8 mouse cellular contexts compared by ENCODE assay signal in the genomic region with DNA sequence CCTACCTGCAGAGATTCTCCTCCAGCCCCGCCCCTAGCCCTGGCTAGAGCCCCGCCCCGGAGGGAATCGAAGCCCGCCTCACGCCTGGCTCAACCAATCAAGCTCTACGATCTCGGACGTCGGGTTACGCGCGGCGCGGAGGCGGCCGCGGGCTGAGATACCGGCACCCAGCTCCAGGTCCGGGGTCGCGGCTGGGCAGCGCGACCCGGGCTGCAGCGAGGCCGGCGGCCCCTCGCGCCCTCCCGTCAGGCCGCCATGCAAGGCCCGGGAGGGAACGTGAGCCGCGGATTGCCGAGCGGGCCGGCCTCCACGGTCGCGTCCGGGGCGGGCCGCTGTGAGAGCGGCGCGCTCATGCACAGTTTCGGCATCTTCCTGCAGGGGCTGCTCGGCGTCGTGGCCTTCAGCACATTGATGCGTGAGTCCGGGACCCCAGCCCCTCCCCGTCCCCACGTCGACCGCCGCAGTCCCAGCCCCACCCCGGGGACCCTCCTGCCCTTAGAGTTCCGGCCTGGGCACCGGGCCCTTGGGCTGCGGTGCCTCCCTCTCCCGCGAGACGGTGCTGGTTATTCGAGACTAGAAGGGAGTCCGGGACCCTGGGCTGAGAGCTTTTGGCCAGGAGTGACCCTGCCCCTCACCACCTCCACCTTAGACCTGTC. TPM values are rescaled to one million over a fixed set of nuclear protein-coding genes. Genes with fewer than 3 reads are reported as not detected.
DNase-seq lines count a peak whose midpoint lies in the region; ATAC-seq and TF ChIP-seq lines count a peak whose summit lies in the region.

Gene Tmem110, plus strand, starts transcription at position 115 of the 656 bp plus-strand sequence.

- intact Hi-C loops in heart, postnatal 25 days (cut with DNase I) = loop anchor here (2.0 to 10.0 kb wide), 2 partner anchors 39 to 119 kb away; partner anchors contain the start of gene Itih1

- H3K4me1 ChIP-seq in forebrain, embryonic 15.5 days = peaks cover 22% of the 10 kb centered on the region
- H3K4me1 ChIP-seq in lung, embryonic 14.5 days (ENCODE audit: insufficient read depth) = peaks cover 31% of the 10 kb centered on the region
- H3K4me1 ChIP-seq in olfactory bulb, adult 2 months (ENCODE audit: control insufficient read depth, insufficient read depth, low read length) = peaks cover 8% of the 10 kb centered on the region; the same call in 1 of the 2 replicates
- peaks cover 10% of the 10 kb centered on the region for H3K4me1 ChIP-seq in thymus, adult 2 months (replicated peaks; ENCODE audit: control insufficient read depth, insufficient read depth, low read length)

- peak; percentile 97 for ATAC-seq in forebrain, embryonic 15.5 days (replicated peaks)
- peak; percentile 91 for ATAC-seq in lung, embryonic 14.5 days (ENCODE audit: insufficient read depth)

- H3K27ac ChIP-seq in forebrain, embryonic 15.5 days (replicated peaks) = peak within 1 kb of the TSS; percentile 71
- H3K27ac ChIP-seq in layer of hippocampus, adult 2 months = peak within 1 kb of the TSS; percentile 89
- peak within 1 kb of the TSS; percentile 36; the same call in 1 of the 2 replicates for H3K27ac ChIP-seq in lung, embryonic 14.5 days (ENCODE audit: low read depth)
- H3K27ac ChIP-seq in olfactory bulb, adult 2 months (ENCODE audit: insufficient read depth, low read depth, low read length) = no peak within 1 kb of the TSS
- no peak within 1 kb of the TSS for H3K27ac ChIP-seq in thymus, adult 2 months (ENCODE audit: control insufficient read depth, insufficient read depth, low read length)

- H3K4me3 ChIP-seq in forebrain, embryonic 15.5 days = peak within 1 kb of the TSS; percentile 75
- peak within 1 kb of the TSS; percentile 80 for H3K4me3 ChIP-seq in layer of hippocampus, adult 2 months
- peak within 1 kb of the TSS; percentile 79 for H3K4me3 ChIP-seq in lung, embryonic 14.5 days (ENCODE audit: low read depth, low read length)
- H3K4me3 ChIP-seq in olfactory bulb, adult 2 months (ENCODE audit: insufficient read depth, low read depth, low read length) = peak within 1 kb of the TSS; percentile 97
- peak within 1 kb of the TSS; percentile 84 for H3K4me3 ChIP-seq in thymus, adult 2 months (ENCODE audit: control insufficient read depth, insufficient read depth, low read length)

- under 1% methylated on average over 68 of the region's 68 CpGs for WGBS in forebrain, embryonic 15.5 days
- under 1% methylated on average over 67 of the region's 68 CpGs for WGBS in lung, embryonic 14.5 days
- under 1% methylated on average over 68 of the region's 68 CpGs for WGBS in olfactory bulb, adult 2 months
- WGBS in thymus, adult 2 months = under 1% methylated on average over 68 of the region's 68 CpGs

- DNase-seq in ES-CJ7 (ENCODE audit: low read depth, low spot score) = peak; percentile 81
- DNase-seq in cerebellum, adult 11 months = peak; percentile 89
- peak; percentile 70 for DNase-seq in heart, postnatal 25 days (ENCODE audit: low spot score)
- DNase-seq in layer of hippocampus, adult 2 months (ENCODE audit: low spot score in 2 of 2) = peak; percentile 87 to 89
- peak; percentile 90 for DNase-seq in lung, embryonic 14.5 days
- DNase-seq in thymus, adult 2 months = peak; percentile 91

- H3K9me3 ChIP-seq in forebrain, embryonic 15.5 days = no peaks in the 10 kb centered on the region
- no peaks in the 10 kb centered on the region for H3K9me3 ChIP-seq in lung, embryonic 14.5 days (ENCODE audit: low read depth, low read length)

- H3K36me3 ChIP-seq in forebrain, embryonic 15.5 days = no peaks in the 10 kb centered on the region
- no peaks in the 10 kb centered on the region for H3K36me3 ChIP-seq in lung, embryonic 14.5 days (ENCODE audit: insufficient read depth)
- H3K36me3 ChIP-seq in thymus, adult 2 months (ENCODE audit: control insufficient read depth, insufficient read depth, low read length) = no peaks in the 10 kb centered on the region

- peak within 1 kb of the TSS; percentile 81 for H3K9ac ChIP-seq in forebrain, embryonic 15.5 days (replicated peaks)
- H3K9ac ChIP-seq in lung, embryonic 14.5 days = peak within 1 kb of the TSS; percentile 78

- TF ChIP-seq CTCF in layer of hippocampus, adult 2 months (conservative IDR thresholded peaks at IDR 0.05) = peak; percentile 69
- peak; percentile 18 for TF ChIP-seq CTCF in lung, embryonic 14.5 days (IDR thresholded peaks at IDR 0.05; ENCODE audit: low read depth)
- peak; percentile 13; the same call in 1 of the 2 replicates for TF ChIP-seq CTCF in olfactory bulb, adult 2 months (IDR thresholded peaks at IDR 0.05; ENCODE audit: insufficient read depth, low read depth, low read length)
- peak; percentile 53 for TF ChIP-seq CTCF in thymus, adult 2 months (IDR thresholded peaks at IDR 0.05; ENCODE audit: borderline replicate concordance, control insufficient read depth, extremely low read depth, insufficient read depth, low read length, poor library complexity)

- TF ChIP-seq POLR2A in olfactory bulb, adult 2 months (IDR thresholded peaks at IDR 0.05; ENCODE audit: insufficient read depth, low read depth, low read length) = peak; percentile 88
- no peak for TF ChIP-seq POLR2A in thymus, adult 2 months (IDR thresholded peaks at IDR 0.05; ENCODE audit: control insufficient read depth, extremely low read depth, insufficient read depth, low read length, poor library complexity)

- H3K4me2 ChIP-seq in forebrain, embryonic 15.5 days (replicated peaks) = peak within 1 kb of the TSS; percentile 66
- H3K4me2 ChIP-seq in lung, embryonic 14.5 days = peak within 1 kb of the TSS; percentile 88

- H3K27me3 ChIP-seq in forebrain, embryonic 15.5 days = no peaks in the 10 kb centered on the region
- no peaks in the 10 kb centered on the region for H3K27me3 ChIP-seq in lung, embryonic 14.5 days (ENCODE audit: insufficient read depth, low read length)
- no peaks in the 10 kb centered on the region for H3K27me3 ChIP-seq in thymus, adult 2 months (ENCODE audit: control insufficient read depth, insufficient read depth, low read length)

RNA-seq across cellular contexts. Expression of gene Tmem110, which starts in this region (rescaled TPM):
- polyA plus RNA-seq in forebrain, embryonic 15.5 days (2015; fragmentation: Nextera tagmentation; extraction: Ambion mirVana) = 17.3 and 18.0 TPM in 2 replicates
- 1 to 10 TPM; 8.1 to 8.7 TPM for total RNA-seq in heart, postnatal 25 days (2021)
- total RNA-seq in layer of hippocampus, adult 2 months (2021) = 10 to 100 TPM; 21.6 to 24.5 TPM
- 32.2 and 33.7 TPM in 2 replicates for polyA plus RNA-seq in lung, embryonic 14.5 days (2014; fragmentation: Nextera tagmentation; extraction: Ambion mirVana)
- not detected in 2 replicates for polyA plus RNA-seq in olfactory bulb, adult 2 months (2012; ENCODE audit: insufficient read depth, insufficient read length, low replicate concordance, missing spikeins)
- 20.1 and 27.6 TPM in 2 replicates for polyA plus RNA-seq in thymus, adult 2 months (2012; rRNA removed)

Comparison
In these comparisons a context has a peak if more than half of its experiments do, and no peak if none do; other contexts are left out.
1. RNA of gene Tmem110 (polyA plus RNA-seq): 32.2 to 33.7 TPM in lung, embryonic 14.5 days, 20.1 to 27.6 TPM in thymus, adult 2 months and 17.3 to 18.0 TPM in forebrain, embryonic 15.5 days; not detected in olfactory bulb, adult 2 months; every median in the first group is over 10 times any median in the second.
2. H3K27ac ChIP-seq: peak in forebrain, embryonic 15.5 days (single experiment), layer of hippocampus, adult 2 months (single experiment) and lung, embryonic 14.5 days (single experiment); none in olfactory bulb, adult 2 months (single experiment) and thymus, adult 2 months (single experiment).
3. CTCF ChIP-seq: peak in every context shown above with its lines; median percentile 69 in layer of hippocampus, adult 2 months; 53 in thymus, adult 2 months; 18 in lung, embryonic 14.5 days; 13 in olfactory bulb, adult 2 months.
4. Peak in every context shown above with its lines, with median percentiles within 50 percentile points of each other: DNase-seq and H3K4me3 ChIP-seq.